Mouse (Mus musculus) adrenal gland, adult 18-20 months (tissue): ENCODE data around the gene Gm3618. TPM values are rescaled to one million over a fixed set of nuclear protein-coding genes. Genes with fewer than 3 reads are reported as not detected.
A peak's percentile ranks its signal among the peaks of the same experiment; 100 is the strongest.
"Not testable (repeated sequence)": the region's sequence is repeated elsewhere in the genome, so short reads cannot be mapped to it uniquely, and the experiment has no call there.

Experiments used
- DNase-seq, 2 experiments: peaks; one replicate each; pipeline ENCODE4 v3.0.0; 2021 to 2022; ENCODE audit warnings: low spot score in 2 of 2
- long read RNA-seq, 2 experiments: library from polyadenylated mRNA; stranded (forward); transcript quantifications; one replicate each; pipeline ENCODE4 v2.0.0; 2021
- total RNA-seq, 2 experiments: library from RNA; stranded (reverse); gene quantifications; 1 replicate in 1 of 2; 2 replicates in 1 of 2; pipeline ENCODE4 v1.2.3; 2021

Gm3618 gene
- total RNA-seq = not detected
- long read RNA-seq, experiment 1 = 0 reads
- long read RNA-seq, experiment 2 = 0 reads

GRCm38 (mm10) chr14:6343578-6343977, at the start of gene Gm3618:
TSS of gene Gm3618 (minus strand) at chr14:6343678.
- not testable (repeated sequence) for DNase-seq

GRCm38 (mm10) chr14:6390219-6390618, 46.7 kb upstream of the Gm3618 start, which contains the start of gene Gm16440:
TSS of gene Gm16440 (minus strand) at chr14:6390319.
- DNase-seq = not testable (repeated sequence)

GRCm38 (mm10) chr14:6304743-6305142, 38.7 kb downstream of the Gm3618 start, which contains the start of gene Gm21103:
TSS of gene Gm21103 (minus strand) at chr14:6304843.
- not testable (repeated sequence) for DNase-seq

GRCm38 (mm10) chr14:6286931-6287715, 56.4 kb downstream of the Gm3618 start, which contains the start of gene Gm3411:
TSS of gene Gm3411 (minus strand) at chr14:6287250.
- DNase-seq = peak; percentile 18 to 28

Other genes starting within 250 kb of the Gm3618 start
- gene Gm8206, start 249.7 kb downstream of the Gm3618 start, total RNA-seq = not detected
- gene Gm3468, start 235.0 kb downstream of the Gm3618 start, total RNA-seq = under 1 TPM; 0.20 to 0.22 TPM
- not detected for gene Gm3476, start 217.9 kb downstream of the Gm3618 start, total RNA-seq
- gene Gm21560, start 124.4 kb downstream of the Gm3618 start, total RNA-seq = not detected
- under 1 TPM in 1 of 2 experiments, not detected in 1; 0.20 TPM for gene Gm3411, start 56.4 kb downstream of the Gm3618 start, total RNA-seq
- not detected for gene Gm21103, start 38.8 kb downstream of the Gm3618 start, total RNA-seq
- not detected for gene Gm16440, start 46.6 kb upstream of the Gm3618 start, total RNA-seq
- under 1 TPM in 1 of 2 experiments, not detected in 1; 0.22 TPM for gene Gm3591, start 68.8 kb upstream of the Gm3618 start, total RNA-seq
- gene Gm3594, start 100.9 kb upstream of the Gm3618 start, total RNA-seq = not detected
- not detected for gene Gm8356, start 193.6 kb upstream of the Gm3618 start, total RNA-seq
- gene Gm3629, start 246.9 kb upstream of the Gm3618 start, total RNA-seq = under 1 TPM in 1 of 2 experiments, not detected in 1; 0.35 TPM